Mouse (Mus musculus) cerebellum, postnatal 25 days (tissue): Measurements from ENCODE around the gene Phf20.

Experiments used
- DNase-seq, 2 experiments: peaks; one replicate each; pipeline ENCODE4 v3.0.0; 2021; ENCODE audit warnings: mixed read lengths in 2 of 2

The Phf20 gene

DNA sequence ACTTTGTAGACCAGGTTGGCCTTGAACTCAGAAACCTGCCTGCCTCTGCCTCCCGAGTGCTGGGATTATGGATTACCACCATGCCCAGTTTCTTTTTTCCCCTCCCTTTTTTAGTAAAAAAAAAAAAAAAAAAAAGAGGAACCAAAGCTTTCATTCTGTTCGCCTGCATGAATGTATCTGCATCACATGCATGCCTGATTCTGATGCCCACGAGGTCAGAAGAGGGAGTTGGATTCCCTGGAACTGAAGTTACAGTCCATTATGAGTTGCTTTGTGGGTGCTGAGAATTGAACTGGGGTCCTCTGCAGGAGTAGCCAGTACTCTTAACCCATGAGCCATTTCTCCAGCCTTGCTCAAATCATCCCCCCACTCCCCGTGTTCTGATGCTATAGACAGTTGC is 5.2 kb downstream of the Phf20 start:
- no peak for DNase-seq

DNA sequence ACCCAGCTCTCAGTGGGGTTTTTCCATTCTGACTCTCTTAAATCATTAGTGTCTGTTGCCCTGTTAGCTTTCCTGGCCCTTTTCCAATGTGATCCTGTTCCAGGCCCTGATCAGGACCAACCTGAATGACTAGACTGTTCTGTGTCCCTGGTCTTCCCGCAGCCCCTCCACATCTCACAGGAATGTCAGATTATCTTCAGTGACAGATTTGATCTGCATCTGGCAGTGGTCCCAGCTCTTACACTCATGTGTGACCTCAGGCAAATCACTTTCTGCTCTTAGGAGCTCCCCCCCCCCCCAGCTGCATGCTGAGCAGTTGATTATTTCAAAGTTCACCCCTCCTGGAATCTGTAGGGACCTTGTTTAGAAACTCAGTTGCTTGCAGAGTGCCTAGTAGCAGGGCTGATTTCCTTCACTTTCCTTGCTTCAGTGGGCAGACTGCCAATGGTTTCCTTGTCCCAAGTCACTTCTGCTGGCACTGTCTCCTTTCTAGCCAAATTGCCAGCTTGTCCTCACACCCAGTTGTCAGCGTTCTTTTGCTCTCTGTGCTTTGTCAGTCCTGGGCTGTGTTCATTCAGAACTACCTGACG is 6.7 kb downstream of the Phf20 start:
- DNase-seq, result peak; percentile 75 to 84

DNA sequence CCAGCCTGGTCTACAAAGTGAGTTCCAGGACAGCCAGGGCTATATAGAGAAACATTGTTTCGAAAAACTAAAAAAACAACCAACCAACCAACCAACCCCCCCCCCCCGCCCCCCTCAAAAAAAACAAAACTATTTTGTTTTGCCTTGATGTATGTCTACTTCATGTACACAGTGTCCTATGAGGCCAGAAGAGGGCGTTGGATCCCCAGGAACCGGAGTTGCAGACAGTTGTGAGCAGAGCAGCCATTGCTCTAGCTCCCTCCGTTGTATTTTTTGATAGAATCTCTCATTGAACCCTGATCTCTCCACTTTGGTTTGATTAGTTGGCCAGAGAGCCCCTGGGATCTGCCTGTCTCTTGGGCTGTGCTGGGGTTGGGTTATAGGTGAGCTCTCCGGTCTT is 7.7 kb downstream of the Phf20 start:
- DNase-seq, result peak in 1 of 2 experiments; percentile 50

DNA sequence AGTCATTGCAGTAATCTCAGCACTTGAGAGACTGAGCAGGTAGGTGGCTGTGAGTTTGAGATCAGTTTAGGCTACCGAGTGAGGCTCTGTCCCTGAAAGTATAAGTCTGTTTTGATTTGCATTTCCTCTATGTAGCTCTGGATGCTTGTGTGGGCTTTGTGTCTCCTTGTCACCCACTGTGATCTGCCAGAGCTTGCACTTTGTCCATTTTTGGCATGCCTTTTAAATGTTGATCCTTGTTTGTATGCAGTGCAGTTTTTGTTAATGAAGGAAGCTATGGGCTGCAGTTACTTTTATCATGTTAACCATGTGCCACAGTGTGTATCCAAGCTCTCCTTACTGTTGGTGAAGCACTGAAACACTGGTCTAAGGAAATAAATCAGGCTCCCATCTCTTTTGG is 21.5 kb downstream of the Phf20 start:
- no peak for DNase-seq

DNA sequence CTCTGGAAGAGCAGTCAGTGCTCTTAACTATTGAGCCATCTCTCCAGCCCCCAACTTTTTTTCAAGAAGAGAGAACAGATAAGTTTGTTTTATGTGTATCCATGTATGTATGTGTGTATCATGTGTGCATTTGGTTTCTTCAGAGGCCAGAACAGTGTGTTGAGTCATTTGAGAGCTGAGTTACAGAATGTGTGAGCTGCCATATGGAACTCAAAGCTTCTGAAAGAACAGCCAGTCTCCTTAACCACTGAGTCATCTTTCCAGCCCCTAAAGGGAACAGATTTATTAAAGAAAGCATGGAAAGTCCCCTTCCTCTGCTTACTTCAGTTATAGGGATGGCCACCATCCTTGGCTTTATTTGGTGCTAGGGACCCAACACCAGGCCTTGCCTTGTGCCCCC is 25.8 kb downstream of the Phf20 start:
- DNase-seq, result no peak

DNA sequence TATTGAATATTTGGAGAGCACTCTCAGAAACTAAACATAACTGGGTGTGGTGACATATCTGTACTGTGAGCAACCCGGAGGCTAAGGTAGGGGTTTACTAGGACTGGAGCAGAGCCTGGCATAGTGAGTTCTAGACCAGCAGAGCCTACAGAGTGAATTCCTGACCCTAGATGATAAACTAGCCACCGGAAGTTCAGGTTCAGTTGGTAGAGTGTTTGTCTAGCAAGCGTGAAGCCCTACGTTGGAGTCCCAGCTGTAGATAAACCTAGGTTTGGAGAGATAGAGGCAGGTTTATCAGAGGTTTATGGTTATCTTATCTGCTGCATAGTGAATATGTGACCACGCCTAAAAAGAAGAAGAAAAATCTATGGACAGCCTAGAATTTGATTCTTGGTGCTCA is 27.8 kb downstream of the Phf20 start:
- no peak for DNase-seq

DNA sequence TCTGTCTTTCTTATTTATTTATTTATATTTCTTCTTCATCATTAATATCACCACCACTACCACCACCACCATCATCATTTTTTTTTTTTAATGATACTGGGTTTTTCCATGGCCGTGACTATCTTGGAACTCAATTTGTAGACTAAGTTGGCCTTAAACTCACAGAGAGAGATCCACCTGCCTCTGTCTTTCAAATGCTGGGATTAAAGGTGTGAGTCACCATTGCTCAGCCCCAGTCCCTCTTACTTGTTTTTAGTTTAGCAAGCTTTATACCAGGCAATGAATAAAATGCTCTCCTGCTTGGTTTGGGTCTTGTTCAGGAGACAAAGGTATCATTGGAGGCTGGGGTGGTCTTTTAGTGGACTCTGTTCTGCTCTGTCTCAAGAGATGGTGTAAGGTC is 31.4 kb downstream of the Phf20 start:
- DNase-seq, result no peak

DNA sequence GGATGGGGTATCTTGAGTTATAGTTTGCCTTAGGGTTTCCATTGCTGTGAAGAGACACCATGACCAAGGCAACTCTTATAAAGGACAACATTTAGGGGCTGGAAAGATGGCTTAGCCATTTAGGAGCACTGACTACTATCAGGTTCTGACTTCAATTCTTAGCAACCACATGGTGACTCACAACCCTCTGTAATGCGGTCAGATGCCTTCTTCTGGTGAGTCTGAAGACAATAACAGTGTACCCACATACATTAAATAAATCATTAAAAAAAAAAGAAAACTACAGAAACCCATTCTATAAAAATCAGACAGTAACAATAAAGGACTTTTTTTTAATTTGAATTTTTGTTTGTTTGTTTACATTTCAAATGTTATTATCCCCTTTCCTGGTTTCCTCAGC is 32.9 kb downstream of the Phf20 start:
- no peak for DNase-seq

DNA sequence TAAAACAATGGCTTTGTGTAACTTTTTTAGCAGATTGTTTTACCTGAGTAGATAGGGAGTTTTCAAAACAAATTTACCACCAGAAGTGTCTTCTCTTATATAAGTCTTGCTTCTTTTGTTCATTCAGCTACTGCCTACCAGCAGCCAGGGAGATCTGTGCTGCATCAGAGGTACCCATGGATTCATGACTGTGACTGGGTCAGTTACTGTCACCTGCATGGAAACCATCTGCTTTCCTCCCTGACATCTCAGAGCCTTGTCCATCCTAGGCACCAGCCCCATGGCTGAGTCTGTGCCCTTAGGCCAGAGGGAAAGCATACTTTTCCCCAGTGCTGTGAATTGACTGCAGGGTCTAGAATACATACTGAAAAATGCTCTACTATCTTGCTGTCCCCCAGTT is 35.1 kb downstream of the Phf20 start:
- peak; percentile 48 to 53 for DNase-seq

DNA sequence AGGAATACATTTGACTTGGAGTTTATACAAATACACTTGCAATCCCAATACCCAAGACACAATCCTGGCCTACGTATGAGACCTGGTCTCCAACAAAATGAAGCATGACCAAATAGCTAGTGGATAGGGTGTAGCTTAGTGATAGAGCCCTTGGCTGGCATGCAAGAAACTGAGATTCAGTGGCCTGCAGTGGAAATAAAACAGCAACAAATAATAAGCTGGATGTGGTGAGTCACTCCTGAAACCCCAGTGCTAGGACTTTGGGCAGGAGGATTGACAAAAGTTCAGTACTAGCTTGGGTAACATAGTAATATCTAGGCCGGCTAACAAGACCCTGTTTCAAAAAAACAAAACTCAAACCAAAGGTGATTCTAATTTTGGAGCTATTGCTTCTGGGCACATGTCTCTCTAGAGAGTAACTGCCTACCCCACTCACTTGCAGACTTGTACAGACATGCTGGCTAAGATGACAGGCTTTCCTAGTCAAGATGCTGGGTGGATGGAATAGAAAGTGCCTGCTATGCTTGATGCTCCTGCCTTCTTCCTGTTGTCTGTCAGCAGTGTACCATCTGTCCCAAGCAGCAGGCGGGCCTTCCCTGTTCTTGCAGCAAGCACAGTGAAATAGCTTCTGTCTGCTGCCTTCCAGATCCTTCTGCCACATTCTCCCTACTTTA is 37.1 kb downstream of the Phf20 start:
- peak; percentile 88 to 91 for DNase-seq

DNA sequence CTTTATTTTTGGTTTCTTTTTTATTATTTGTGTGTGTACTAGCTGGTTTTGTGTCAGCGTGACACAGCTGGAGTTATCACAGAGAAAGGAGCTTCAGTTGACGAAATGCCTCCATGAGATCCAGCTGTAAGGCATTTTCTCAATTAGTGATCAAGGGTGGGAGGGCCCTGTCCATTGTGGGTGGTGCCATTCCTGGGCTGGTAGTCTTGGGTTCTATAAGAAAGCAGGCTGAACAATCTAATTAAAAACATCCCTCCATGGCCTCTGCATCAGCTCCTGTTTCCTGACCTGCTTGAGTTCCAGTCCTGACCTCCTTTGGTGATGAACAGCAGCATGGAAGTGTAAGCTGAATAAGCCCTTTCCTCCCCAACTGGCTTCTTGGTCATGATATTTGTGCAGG is 37.8 kb downstream of the Phf20 start:
- peak in 1 of 2 experiments; percentile 34 for DNase-seq

DNA sequence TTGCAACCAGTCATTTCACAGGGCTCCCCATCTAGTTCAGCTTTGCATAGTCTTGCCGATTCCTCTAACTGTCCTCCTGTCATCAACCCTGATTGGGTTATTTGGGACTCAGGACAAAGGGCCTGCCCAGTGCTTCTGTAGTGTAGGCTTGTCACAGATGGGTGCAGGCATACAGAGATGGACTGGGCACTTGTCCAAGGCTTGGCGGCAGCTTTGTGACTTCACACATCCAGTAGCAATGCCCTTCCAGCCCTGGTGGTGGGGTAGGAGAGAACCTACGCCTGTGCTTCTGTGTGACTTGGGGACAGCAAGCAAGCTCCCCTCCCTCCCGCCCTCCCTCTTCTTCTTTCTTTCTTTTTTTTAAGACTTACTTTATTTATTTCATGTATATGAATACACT is 39.6 kb downstream of the Phf20 start:
- DNase-seq, result peak; percentile 88 to 95

DNA sequence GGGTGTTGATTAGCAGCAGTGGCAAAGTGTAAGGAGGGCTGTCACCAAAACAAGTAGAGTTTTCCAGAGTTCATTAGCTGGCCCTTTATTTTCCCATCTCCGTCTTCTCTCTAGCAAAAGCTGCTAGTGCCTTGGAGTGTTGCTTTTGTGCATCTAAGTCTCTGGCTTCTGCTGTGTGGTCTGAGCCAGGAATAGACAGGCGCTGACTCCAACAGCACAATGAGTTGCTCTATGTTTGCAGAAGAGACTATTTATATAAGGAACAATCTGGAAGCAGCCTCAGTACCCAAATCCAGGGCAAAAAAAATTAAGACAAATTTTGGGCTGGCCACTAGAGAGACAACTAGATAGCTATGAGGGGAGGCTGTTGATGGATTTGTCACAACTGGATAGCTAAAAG is 45.4 kb downstream of the Phf20 start:
- DNase-seq, result peak in 1 of 2 experiments; percentile 36

DNA sequence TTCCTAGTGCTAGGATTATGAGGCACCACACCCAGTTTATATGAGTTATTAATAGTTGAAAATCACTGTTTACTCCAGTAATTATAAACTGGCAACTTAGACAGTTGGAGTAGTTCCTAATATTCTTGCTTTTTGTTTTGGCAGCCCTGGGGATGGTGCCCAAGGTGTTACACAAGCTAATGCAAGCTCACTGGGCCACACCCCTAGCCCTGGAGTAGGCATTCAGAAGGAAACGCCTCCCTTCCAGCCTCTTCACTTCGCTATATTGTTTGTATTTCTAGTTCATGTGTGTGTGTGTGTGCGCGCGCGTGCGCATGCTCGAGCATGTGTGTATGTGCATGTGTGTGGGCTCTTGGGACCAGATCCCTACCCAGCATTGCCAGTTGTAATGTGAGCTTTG is 46.7 kb downstream of the Phf20 start:
- no peak for DNase-seq

DNA sequence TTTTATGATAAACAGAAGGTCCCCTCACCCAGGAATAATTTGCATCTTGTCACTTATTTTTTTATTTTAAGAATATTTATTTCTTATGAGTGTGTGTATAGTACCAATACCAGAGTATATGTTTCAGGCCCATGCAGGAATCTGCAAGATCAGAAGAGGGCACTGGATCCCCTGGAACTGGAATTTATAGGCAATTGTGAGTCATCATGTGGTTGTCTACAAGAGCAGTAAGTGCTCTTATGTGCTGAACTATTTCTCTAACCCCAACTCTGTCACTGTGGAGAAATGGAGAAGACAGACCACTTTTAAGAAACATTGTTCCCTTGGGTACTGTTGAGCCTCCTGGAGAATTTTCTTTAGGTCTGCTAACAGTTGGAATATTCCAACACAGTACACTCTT is 51.3 kb downstream of the Phf20 start:
- no peak for DNase-seq

DNA sequence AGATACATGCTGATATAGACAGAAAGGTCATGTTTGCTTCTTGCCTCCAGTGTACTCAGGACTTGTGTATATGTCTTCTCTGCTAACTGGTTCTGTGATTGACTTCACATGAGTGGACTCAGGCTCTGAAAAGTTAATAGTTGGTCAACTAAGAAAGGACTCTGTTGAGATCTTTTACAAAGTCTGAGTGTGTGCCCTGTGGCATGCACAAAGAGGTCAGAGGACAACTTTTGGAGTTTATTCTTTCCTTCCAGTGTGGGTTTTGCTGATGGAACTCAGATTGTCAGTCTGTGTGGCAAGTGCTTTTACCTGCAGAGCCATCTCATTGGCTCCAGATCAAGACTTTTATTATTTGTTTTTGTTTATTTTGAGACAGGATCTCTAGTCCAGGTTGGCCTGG is 54.5 kb downstream of the Phf20 start:
- no peak for DNase-seq

DNA sequence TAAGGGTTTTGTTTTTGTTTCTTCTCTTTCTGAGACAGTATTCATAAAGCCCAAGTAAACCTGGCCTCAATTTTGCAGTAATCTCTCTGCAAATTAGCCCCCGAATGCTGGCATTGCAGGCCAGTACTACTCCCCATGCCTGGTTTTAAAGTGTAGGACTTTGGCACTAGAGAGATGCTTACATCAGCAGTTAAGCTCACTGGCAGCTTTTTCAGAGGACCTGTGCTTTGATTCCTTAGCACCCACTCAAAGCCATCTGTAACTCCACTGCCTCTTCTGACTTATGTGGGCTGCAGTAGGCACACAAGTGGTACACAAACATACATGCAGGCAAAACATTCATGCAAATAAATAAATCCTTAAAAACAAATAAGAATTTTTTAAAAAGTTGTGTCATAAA is 55.0 kb downstream of the Phf20 start:
- no peak for DNase-seq

DNA sequence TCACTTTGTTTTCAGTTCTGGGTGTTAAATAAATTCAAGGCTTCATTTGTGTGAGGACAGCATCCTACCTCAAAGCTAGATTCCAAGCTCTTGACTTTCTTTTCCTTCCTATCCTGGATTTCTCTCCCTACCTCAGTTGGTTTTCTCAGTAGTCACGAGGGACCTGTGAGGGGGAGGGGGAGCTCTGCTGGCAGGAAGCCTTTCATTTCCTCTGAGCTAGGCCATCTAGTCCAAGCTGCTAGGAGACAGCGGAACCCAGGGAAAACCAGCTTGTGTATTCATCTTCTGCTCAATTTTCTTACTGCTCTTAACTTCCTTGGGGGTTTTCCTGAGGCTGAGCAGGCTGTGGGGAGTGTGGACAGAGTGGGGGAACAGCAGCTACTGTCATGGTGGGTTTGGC is 60.8 kb downstream of the Phf20 start:
- peak in 1 of 2 experiments; percentile 56 for DNase-seq

DNA sequence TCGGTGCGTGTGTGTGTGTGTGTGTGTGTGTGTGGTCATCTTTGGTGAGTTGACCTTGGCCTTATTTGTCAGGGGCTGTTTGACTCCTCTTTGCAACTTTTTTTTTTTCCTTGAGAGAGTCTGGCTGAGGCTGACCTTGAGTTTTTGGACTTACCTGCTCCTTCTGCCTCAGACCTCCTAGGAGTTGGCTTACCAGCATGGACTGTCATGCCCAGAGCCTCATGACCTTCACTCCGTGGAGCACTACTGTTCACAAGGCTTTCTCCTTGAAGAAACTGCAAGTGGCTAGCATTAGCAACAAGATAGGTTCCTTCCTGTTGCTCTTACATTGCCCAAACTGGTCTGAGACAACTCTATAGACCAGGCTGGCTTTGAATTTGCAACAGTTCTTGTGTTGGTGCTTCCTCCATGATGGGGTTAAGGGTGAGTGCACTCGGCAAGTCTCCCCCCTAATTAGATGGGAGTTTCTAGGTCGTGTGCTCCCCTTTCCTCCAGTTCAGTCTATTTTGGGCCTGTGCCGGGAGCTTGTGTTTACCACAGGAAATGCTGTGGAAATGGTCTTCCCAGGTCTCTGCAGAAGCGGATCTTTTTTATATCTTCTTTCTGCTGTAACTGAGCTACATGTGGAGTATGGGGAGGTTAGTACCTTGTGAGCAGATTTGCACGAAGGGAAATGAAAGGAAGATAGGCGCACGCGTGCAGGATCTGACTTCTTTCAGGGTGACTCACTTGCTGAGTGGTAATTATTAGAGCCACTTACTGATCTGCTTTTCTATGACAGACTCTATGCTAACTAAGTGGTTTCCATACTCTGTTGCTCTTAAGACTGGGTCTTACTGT is 61.9 kb downstream of the Phf20 start:
- no peak for DNase-seq

DNA sequence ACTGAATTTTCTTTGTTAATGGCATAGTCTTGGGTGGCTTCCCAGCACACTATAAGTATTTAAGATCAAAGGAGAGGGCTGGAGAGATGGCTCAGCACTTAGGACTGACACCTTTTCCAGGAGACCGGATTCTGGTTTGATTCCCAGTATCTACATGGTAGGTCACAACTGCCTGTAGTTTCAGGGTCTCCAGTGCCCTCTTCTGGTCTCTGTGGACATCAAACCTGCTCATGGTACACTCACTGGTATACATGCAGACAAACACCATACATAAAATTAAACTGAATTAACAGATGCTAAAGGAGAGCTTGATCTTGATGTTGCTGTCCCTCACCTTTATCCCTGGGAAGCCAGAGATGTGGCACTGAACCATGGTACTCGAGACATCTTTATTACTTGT is 64.7 kb downstream of the Phf20 start:
- peak in 1 of 2 experiments; percentile 31 for DNase-seq

DNA sequence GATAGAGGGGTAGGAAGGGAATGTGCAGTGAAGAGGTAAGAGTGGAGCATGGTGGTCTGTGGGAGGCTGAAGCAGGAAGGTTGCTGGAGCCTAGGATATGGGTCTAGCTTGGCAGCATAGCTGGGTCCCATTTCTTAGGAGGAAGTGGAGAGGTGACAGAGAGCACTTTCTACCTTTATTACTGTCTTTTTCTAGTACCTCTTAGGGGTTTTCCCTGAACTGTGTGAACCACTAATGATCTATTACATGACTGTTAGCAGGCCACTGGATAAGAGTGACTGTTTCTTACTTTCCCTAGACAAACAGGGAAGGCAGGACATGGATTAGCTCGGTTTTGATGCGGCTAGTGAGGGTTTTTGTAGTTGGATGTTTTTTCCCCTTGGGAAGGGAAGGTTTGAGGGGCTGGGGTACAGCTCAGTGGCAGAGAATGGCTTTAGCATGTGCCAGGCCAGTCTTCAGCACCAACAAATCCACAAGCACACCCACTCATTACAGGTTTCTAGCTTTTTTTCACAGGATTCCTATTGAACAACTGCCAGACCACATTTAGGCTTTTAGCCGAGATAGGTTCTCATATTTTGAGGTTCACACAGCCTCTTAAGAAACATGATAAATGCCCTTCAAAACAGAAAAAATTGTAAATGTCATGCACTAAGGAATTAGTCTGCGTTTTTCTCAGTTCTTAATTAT is 67.1 kb downstream of the Phf20 start:
- no peak for DNase-seq

DNA sequence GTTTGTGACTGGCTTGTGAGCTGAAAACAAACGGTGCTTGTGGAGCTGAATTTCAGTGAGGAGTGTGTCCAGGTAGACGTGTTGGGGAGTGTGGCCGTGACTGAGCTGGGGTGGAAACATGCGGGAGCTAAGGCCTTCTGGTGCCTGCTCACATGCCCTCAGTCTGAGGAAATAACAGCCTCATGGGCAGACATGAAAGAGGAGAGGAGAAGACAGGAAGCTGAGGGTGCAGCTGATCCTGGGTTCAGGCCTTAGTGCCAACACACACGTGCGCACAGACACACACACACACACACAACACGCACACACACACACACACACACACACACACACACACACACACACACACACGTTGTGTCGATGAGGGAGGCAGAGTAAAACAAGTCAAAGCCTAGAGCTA is 71.4 kb downstream of the Phf20 start:
- DNase-seq, result no peak

DNA sequence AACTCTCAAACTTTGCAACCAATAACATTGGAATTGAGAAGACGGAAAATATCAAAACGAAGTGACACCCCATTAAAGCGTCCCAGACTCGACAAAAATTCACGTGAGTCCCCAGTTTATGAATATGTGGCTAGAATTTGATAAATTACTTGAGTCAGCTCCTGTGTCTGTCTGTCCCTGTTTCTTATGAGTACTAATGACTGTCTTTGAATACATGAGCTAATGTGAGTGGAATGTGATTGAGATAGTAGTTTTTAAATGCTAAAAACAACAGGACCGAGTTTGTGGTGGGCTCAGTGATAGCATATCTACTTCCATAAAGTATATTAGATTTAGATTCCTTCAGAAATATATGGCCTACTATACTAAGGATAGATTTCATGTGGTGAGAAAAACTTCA is 76.3 kb downstream of the Phf20 start:
- DNase-seq, result no peak
